Mouse (Mus musculus): ENCODE measurements around the gene Aadacl3.

GRCm38 (mm10) chr4:144408290-144408689, 55.3 kb downstream of the Aadacl3 start, which contains the start of gene Pramef12:
- TF ChIP-seq CTCF (IDR thresholded peaks at IDR 0.05; ENCODE audit: low read depth, low read length) (no peak), POLR2A (IDR thresholded peaks at IDR 0.05; ENCODE audit: extremely low read depth, insufficient read depth, low read length) (no peak)
